Mouse (Mus musculus) kidney, postnatal 0 days (tissue): Measurements from ENCODE around the gene Gm26741. TPM values are rescaled to one million over a fixed set of nuclear protein-coding genes. Genes with fewer than 3 reads are reported as not detected.

Experiments
- ATAC-seq: fragments of 200-750 bp; cut with Nextera tagmentation; replicated peaks from 2 replicates; pipeline ENCODE4 v1.8.0; 2017; ENCODE audit warnings: low read depth, moderate number of reproducible peaks, moderate TSS enrichment, moderate library complexity; ENCODE audit not compliant: low FRiP score
- DNase-seq: peaks from one replicate; pipeline ENCODE4 v3.0.0-alpha.2; 2016; ENCODE audit warnings: low spot score
- H3K27ac ChIP-seq: fragments of 300-500 bp; sonication (generic); 2 replicates; pipeline ENCODE4 v1.5.1; 2014; ENCODE audit warnings: mild to moderate bottlenecking
- H3K27me3 ChIP-seq: fragments of 300-500 bp; sonication (generic); 2 replicates; pipeline ENCODE4 v1.6.1; 2014; ENCODE audit warnings: low read length, mixed read lengths; ENCODE audit not compliant: insufficient read depth
- H3K36me3 ChIP-seq: fragments of 300-500 bp; sonication (generic); 2 replicates; pipeline ENCODE4 v1.6.1; 2014; ENCODE audit warnings: low read length, mixed read lengths; ENCODE audit not compliant: insufficient read depth
- H3K4me1 ChIP-seq: fragments of 300-500 bp; sonication (generic); replicated peaks from 2 replicates; pipeline ENCODE4 v1.6.1; 2014; ENCODE audit warnings: antibody characterized with exemption, low read length, mixed read lengths; ENCODE audit not compliant: insufficient read depth
- H3K4me2 ChIP-seq: fragments of 300-500 bp; sonication (generic); 2 replicates; pipeline ENCODE4 v1.6.1; 2014; ENCODE audit warnings: mild to moderate bottlenecking, low read length, moderate library complexity, mixed read lengths
- H3K4me3 ChIP-seq: fragments of 300-500 bp; sonication (generic); replicated peaks from 2 replicates; pipeline ENCODE4 v1.5.1; 2014; ENCODE audit warnings: low read depth, low read length
- H3K9ac ChIP-seq: fragments of 300-500 bp; sonication (generic); 2 replicates; pipeline ENCODE4 v1.6.1; 2014; ENCODE audit warnings: low read depth, low read length
- H3K9me3 ChIP-seq: fragments of 300-500 bp; sonication (generic); replicated peaks from 2 replicates; pipeline ENCODE4 v1.6.1; 2016; ENCODE audit warnings: low read length, inconsistent platforms, mixed read lengths
- CTCF ChIP-seq: IDR thresholded peaks from 2 replicates; pipeline ENCODE4 v1.5.1; 2016; ENCODE audit warnings: antibody characterized with exemption, low read depth, mild to moderate bottlenecking, moderate library complexity
- WGBS: fragments of 180-500 bp; shearing (Covaris S2); extraction: QIAGEN DNeasy Blood & Tissue Kit; methylation state at CpG from one replicate; pipeline ENCODE4 v1.1.7; 2014; 5-methylcytosine and 5-hydroxymethylcytosine counted together
- polyA plus RNA-seq: library from polyadenylated mRNA; unstranded; fragments of >200 nt; fragmentation: Nextera tagmentation; extraction: Ambion mirVana; gene quantifications from 2 replicates; pipeline ENCODE4 v1.2.1, GENCODE M21; 2015

Gm26741 gene
- polyA plus RNA-seq, 1 experiment from 2014 or later, result not detected

DNA sequence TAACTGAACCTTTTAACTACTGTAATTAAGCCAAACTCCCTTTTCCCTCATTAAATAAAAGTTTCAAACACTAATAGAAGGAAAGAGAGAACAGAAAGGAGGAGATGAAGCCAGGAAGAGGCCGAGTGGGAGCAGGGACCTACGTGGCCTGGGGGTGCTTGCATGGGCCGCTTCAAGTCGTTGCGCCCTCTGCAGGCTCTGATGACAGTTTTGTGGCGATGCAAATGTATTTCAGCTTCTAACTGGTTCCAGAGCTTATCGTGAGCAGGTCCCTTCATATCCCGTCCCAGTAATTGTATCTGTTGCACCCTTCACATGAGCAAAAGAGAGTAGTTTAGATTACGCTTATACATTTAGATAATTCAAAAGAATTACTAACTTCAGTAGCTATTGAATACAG is 5.4 kb upstream of the Gm26741 start:
- no peak overlapping the region for H3K9ac ChIP-seq
- ATAC-seq, result no peak
- H3K4me1 ChIP-seq, result no peaks in the 10 kb centered on the region
- 74% methylated on average over 9 of the region's 9 CpGs for WGBS
- no peaks in the 10 kb centered on the region for H3K27me3 ChIP-seq
- no peak overlapping the region for H3K4me3 ChIP-seq
- peak; percentile 33; the same call in 1 of the 2 replicates for TF ChIP-seq CTCF
- H3K9me3 ChIP-seq, result no peaks in the 10 kb centered on the region
- peaks cover 21% of the 10 kb centered on the region; the same call in 1 of the 2 replicates for H3K36me3 ChIP-seq
- DNase-seq, result peak; percentile 6
- H3K4me2 ChIP-seq, result no peak overlapping the region
- H3K27ac ChIP-seq, result no peak overlapping the region

DNA sequence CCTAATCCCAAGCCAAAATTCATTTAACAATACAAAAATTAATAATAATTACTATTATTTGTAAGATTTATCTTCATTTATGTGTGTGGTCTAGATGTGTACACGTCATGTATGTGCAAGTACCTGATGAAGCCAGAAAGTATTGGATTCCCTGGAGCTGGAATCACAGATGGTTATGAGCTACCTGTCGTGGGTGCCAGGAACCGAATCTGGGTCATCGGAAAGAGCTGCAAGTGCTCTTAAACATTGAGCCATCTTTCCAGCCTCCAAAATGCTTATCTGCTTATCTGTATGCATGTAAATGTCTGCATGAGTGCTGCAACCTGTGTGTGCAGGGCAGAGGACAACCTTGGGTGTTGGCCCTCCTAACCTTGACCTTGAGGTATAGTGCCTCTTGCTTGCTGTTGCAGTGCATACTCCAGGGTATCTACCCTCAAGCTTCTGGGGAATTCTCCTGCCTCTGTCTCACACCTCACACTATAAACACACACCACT is 1.7 kb downstream of the Gm26741 start:
- H3K9ac ChIP-seq, result no peak overlapping the region
- H3K27me3 ChIP-seq, result no peaks in the 10 kb centered on the region
- H3K36me3 ChIP-seq, result peaks cover 3% of the 10 kb centered on the region; the same call in 1 of the 2 replicates
- ATAC-seq, result no peak
- no peak overlapping the region for H3K4me3 ChIP-seq
- DNase-seq, result no peak
- 96% methylated on average over 4 of the region's 4 CpGs for WGBS
- TF ChIP-seq CTCF, result no peak
- H3K27ac ChIP-seq, result no peak overlapping the region
- no peaks in the 10 kb centered on the region for H3K9me3 ChIP-seq
- H3K4me1 ChIP-seq, result no peaks in the 10 kb centered on the region
- no peak overlapping the region for H3K4me2 ChIP-seq

DNA sequence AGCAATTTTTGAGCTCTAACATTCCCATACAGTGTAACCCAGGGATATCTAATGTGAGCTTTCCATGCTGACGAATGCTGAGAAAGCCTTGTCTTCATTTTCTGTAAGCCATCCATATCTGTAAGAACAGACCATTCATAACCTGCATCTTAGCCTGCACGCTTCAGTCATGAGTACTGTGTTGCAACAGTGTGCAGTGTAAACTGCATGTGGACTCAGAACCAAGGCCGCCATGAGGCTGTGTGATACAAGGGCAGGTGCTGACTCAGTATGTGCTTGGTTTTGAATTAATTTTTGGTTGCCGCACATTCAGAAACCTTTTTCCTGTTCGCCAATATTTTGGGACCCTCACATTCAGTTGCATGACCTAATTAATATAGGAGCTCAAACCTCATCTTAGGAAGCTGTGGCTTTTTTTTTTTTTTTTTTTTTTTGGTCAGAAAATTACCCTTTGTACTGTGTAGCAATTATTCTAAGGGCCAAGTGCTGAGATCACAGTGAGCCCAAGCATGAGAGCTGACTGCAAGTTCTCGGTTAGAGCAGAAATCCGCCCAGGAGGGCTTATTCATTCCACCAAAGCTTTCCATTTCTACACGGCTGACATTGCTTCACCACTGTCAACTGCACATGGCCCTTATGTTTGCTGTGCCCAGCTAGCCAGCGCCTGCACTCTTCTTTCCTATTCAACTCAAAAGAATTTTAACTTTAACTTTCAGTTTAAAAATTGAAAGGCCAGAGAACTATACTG is 2.5 kb downstream of the Gm26741 start:
- ATAC-seq, result no peak
- DNase-seq, result no peak
- H3K27ac ChIP-seq, result no peak overlapping the region
- 87% methylated on average over 9 of the region's 9 CpGs for WGBS
- no peak overlapping the region for H3K4me3 ChIP-seq
- no peaks in the 10 kb centered on the region for H3K9me3 ChIP-seq
- no peaks in the 10 kb centered on the region for H3K36me3 ChIP-seq
- no peaks in the 10 kb centered on the region for H3K4me1 ChIP-seq
- no peak overlapping the region for H3K9ac ChIP-seq
- H3K27me3 ChIP-seq, result no peaks in the 10 kb centered on the region
- H3K4me2 ChIP-seq, result no peak overlapping the region
- no peak for TF ChIP-seq CTCF

DNA sequence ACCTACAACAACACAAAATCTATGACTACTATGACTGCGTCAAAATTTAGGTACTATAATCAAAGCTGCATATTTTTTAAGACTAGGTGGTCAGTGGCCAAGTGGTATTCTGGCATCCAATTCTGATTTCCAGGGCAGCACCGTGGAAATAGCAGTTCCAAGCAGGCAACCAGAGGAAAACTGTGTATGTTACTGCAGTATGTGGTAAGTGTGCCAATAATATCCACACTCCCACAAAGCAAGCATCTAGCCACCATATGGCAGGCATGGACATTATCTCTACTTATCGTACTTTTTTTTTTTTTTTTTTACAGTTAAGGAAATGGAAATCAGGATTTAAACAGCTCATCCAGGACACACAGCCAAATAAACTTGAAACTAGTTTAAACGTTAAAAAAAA is 9.8 kb downstream of the Gm26741 start:
- DNase-seq, result no peak
- Histone ChIP-seq H3K27me3 (no peaks in the 10 kb centered on the region), H3K9me3 (no peaks in the 10 kb centered on the region), H3K4me1 (no peaks in the 10 kb centered on the region), H3K4me3 (no peak overlapping the region), H3K27ac (no peak overlapping the region), H3K36me3 (no peaks in the 10 kb centered on the region), H3K4me2 (no peak overlapping the region), H3K9ac (no peak overlapping the region)
- no peak for TF ChIP-seq CTCF
- WGBS, result 87% methylated on average over 4 of the region's 4 CpGs
- ATAC-seq, result no peak

DNA sequence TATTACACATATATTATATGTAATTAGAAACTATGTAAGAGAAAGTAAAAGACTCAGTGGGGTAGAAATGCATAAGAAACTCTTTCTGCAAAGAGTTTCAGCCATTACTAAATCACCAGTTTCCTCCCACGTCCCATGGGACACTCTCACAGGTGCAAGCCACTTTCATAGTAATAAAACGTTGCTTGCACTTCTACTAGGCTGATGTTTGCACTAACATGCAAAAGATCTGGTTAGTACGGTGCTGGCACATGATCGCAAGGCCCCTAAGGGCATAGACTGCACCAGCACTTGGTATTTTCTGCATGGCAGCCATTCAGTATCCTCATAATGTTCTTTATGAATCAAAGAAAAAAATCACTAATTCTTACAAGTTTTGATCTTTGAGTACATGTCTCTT is 15.3 kb downstream of the Gm26741 start:
- Histone ChIP-seq H3K4me3 (no peak overlapping the region), H3K36me3 (no peaks in the 10 kb centered on the region), H3K4me1 (no peaks in the 10 kb centered on the region), H3K27ac (no peak overlapping the region), H3K27me3 (no peaks in the 10 kb centered on the region), H3K9ac (no peak overlapping the region), H3K9me3 (no peaks in the 10 kb centered on the region), H3K4me2 (no peak overlapping the region)
- WGBS, result 52% methylated on average over 4 of the region's 4 CpGs
- DNase-seq (no peak), ATAC-seq (no peak)
- TF ChIP-seq CTCF, result no peak

DNA sequence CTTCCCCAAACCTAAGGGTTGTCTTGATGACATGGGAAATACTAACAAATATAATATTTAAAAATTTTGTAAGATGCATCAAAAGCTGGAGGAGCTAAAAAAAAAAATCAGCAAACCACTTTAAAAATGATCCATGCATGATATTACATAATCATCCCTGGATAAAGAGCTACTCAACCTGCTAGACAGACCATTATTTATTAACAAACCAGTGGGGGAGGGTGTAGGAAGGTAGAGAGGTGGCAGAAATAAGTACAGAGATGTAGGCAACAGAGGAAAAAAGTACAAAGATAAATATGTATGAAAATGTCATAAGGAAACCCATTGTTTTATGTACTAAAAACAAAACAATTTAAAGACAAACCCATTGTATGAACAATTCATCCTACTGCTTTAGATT is 16.1 kb downstream of the Gm26741 start:
- ATAC-seq (no peak), DNase-seq (no peak)
- TF ChIP-seq CTCF, result no peak
- Histone ChIP-seq H3K9ac (no peak overlapping the region), H3K4me1 (no peaks in the 10 kb centered on the region), H3K27ac (no peak overlapping the region), H3K36me3 (no peaks in the 10 kb centered on the region), H3K4me2 (no peak overlapping the region), H3K27me3 (no peaks in the 10 kb centered on the region), H3K4me3 (no peak overlapping the region), H3K9me3 (no peaks in the 10 kb centered on the region)
